Mouse (Mus musculus) kidney, adult 9 months (tissue): ENCODE measurements around the gene Spred1.

Experiments used
- DNase-seq: peaks from one replicate; pipeline ENCODE4 v3.0.0; 2022

The Spred1 gene

DNA sequence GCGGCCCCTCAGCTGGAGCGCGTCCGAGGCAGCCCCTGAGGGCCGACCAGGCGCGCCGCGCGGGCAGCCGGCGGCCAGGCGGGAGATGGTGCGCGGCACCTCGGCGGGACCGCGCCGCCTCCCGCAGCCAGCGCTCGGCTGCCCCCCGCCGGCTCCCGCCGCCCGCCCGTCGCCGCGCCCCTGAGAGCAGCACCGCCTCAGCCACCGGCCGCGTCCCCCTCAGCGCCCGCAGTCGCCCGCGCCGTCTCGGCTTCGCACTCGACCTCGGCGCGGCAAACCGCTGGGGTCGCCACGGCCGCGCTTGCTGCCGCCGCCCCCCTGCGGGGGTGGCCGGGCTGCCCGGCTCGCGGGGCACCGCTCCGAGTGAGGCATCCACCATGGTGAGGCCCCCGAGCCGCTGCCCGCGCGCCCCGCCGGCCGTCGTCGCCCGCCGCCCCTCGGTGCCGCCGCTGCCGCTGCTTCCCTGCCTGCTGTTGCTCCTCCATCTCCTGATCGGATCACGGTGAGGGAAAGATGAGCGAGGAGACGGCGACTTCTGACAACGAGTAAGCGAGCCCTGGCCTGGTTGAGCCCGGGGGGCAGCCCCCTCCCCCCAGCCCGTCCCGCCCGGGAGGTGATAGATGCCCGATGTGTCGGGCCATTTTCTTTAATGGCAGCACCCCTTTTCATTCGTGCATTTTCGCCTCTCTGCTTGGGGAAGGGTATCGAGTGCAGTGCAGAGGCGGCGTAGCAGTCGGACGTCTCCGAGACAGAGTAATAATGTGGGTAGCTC lies at the start of gene Spred1:
Gene Spred1, plus strand, starts transcription at position 163 of the 772 bp plus-strand sequence.
- peak; percentile 29 for DNase-seq

DNA sequence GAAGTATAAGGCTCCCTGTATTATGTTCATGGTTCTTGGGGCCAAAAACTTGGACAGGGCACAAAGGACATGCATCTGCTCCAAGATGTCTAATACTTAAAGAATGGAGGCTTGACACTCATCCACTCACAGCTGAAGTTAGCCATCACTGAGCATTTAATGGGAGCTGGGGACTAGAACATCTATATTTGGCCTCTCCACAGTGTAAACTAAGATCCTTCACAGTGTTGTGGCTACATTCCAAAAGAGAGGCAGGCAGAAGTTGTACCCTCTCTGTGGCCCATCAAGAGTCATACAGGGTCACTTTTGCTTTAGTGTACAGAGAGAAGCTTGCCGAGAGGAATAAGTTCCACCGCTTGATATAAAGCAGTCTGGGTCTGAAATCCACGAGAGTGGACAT lies 49.6 kb upstream of the Spred1 start:
- DNase-seq = no peak

DNA sequence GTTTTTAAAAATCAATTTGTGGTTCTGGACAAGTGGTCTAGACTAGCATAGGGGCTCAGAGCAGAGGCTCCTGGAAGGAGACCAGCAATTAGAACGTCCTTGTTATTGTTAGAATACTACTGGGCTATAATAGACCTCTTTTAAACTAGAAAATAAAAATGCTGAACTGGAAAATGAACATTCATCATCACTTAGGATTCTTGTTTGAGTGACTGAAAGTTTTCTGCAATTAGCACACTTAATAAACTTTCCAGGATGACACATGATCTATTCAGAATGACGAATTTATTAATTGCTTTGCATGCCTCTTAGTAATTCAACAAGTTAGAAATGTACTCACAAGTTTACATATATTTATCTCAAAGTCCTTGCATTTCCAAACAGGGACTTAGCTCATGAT lies 42.5 kb upstream of the Spred1 start:
- no peak for DNase-seq

DNA sequence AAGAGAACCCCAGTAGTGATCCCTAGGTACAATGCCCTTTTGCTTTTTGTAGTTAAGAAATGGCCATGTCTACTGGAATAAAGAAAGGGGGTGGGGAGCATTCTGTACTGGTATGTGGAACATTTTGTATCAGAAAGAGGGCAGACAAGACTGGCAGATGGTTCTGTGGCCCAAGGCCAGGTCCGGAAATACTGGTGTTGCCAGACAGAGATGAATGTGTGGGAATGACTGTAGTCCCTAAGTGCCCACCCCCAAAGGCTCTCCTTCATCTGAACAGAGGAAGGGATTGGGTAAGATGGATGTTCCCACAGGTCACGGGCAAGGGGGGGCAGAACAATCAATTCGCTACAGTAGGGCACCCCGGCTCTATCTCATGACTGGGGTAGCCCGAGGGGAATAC lies 41.6 kb upstream of the Spred1 start:
- DNase-seq = peak; percentile 46

DNA sequence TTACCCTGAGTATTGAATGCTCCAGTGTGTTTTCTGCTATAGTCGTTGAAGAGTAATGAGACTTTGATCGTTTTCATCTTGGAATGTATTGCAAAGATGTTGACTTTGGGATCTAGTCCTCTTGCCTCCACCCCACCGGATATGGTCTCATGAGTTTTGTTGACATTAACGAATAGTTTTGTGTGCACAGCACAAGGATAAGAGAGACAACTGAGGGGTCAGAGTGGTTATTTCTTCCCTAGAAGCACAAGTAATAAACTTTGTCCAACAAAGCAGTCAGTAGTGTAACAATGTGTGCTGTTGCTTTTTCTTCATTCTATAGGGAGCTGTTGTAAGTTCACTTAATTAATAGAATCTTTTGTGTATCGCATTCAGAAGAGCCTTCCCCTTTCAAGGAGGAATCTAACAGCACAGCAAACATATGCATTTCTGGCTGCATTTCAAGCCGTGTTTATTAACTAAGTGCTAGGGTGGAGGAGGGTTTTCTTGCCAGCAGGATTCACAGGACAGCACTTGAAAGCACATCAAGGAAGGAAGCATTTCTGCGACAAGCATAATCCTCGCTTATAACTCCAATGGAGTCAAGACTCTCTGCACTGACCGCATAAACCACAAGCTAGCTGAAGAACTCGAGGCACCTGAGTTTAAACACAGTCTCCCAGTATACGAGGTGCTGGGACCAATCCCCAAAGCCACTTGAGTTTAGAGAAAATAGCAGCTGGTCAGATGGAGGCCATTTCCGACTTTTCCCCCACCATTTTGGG lies 35.0 kb upstream of the Spred1 start:
- DNase-seq = no peak

DNA sequence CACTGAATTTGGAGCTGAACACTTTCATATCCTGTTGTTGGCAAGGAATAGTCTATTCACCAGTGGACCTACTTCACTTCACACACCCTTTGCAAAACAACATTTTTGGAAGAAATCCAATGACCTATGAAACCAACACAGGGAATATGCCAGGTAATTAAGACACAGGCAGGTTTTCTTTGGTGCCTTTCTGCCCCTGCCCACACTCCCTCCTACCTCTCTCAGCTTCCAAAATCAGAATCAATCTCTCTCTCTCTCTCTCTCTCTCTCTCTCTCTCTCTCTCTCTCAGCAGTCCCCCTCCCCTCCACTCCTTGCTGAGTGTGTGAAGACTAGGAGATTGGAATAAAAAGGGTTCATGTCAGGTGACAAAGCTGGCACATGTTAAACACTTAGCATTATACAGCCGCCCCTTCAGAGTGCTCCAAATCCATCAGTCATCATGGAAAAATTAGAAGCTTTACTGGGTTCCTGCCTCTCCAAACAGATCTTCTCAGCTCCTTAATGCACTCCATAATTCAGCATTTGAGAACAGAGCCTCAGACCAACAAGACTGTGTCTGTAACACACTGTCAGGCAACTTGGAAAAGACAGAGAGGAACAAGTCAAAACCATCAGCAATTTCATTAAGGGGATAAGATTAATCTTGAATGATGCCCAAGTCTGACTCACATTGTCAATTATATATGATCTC lies 34.3 kb upstream of the Spred1 start:
- no peak for DNase-seq

DNA sequence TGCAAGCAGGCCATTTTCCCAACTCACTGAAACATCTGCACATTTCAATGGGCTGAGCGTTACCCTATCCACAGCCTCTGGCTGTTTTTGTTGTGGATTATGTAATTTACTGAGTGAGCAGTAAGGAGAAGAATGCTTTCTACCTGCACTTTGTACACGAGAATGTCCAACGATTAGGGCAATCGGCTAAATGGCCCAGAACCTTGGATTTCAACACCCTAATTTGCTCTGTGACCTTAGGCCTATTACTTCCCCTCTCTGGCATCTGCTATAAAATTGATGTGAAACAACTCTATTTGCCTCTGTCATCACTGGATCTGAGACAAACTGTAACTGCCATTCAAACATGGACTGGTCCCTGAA lies 33.7 kb upstream of the Spred1 start:
- DNase-seq = peak; percentile 32

DNA sequence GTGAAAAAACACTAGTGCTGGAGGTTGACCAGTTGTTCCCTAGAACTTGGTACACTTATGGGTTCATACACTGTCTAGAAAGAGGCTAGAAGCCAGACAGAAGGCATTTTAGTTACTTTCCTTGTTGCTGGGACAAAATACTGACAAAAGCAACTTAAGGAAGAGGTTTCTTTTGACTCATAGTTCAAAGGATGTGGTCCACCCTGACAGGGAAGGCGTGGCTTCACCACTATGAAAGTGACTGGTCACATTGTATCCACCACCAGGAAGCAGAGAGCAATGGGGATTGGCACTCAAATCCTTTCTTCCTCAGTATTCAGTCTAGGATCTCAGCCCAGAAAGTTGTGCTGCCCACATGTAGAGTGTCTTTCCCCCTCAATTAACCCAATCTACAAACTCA lies 31.7 kb upstream of the Spred1 start:
- no peak for DNase-seq

DNA sequence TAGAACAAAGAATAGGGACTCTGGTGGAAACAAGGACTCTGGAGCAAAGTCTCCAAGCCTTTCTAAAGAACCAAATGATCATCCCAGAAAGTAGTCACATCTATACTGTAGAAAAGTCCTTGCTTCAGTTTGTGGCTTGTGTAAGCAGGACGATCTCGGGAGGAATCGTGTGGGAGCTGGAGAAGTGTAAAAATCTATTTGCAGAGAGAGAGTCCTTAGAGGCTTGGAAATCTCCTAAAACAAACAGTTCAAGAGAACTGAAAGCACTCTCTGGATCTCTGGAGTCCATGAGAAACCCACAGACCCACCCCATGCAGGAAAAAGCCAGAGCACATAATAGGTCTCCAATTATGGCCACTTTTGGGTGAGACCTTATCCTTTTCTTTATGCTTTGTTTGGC lies 31.1 kb upstream of the Spred1 start:
- no peak for DNase-seq

DNA sequence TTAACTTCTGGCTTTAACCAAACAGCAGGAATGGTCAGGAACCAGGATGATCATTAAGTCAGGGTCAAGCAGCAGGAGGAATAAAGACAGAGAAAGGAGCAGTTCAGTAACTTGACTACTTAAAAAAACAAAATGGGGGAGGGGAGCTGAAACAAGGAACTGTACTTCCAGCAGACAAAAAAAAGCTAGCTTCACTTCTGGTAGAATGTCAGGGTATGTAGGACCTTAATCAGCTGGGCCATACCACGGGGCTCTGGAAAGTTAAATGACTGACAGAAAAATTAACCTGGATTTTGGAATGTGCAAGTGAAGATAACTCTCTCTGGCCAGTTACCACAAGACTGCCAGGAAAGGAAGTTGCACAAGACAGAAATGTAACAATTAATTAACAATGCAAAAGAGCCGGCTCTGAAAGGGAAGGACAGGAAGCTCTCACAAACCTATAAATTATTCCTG lies 28.2 kb upstream of the Spred1 start:
- peak; percentile 26 for DNase-seq

DNA sequence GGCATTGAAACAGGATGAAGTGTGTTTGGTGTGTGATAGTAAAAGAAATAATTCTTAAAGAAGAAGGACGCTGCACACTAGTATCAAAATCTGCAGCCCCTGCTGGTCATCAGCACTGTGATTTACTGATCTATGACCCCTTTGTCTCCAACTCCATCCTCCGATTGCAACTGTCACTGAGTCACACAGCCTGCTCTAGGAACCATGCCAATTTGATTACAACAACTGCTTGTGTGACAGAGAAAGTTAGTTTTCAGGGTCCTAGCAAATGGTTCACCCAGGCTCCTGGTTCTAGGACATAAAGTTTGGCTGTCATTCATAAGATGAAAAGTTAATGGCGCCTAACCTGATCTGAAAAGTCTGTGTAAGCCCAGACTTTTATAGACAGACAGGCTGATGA lies 25.7 kb upstream of the Spred1 start:
- no peak for DNase-seq

DNA sequence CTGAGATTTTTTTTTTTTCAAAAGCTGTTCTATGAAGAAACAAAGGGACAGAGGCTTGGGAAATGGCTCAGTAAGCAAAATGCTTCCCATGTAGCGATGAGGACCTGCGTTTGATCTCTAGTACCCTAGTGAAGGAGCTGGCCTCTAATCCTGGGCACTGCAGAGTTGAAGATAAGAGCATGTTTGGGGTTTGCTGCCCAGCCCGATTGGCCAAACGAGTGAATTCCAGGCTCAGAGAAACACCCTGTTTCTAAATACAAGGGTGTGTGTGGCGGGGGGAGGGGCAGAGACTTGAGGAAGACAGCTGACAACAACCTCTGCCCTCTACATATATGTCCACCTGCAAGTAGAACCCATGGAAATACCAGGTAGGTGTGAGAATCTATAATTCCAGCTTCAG lies 23.9 kb upstream of the Spred1 start:
- DNase-seq = no peak

DNA sequence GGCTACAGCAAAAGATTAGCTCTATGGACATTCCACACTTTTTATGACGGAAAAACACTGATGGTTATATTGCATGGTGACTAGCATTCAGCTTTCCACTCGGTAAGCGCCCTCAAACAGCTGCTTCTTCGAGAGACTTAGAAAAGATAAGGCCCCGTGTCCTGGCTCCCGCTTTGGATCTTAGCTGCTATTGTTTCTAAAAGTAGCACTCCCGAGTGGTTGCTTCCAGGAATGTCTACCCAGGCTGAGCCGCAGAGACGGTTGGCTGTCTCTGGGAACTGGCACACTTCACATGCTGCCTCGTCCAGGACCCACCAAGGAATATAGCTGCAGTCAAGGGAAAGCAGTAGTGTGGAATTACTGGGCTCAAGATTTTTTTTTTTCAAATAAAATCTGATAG lies 21.9 kb upstream of the Spred1 start:
- DNase-seq = no peak

DNA sequence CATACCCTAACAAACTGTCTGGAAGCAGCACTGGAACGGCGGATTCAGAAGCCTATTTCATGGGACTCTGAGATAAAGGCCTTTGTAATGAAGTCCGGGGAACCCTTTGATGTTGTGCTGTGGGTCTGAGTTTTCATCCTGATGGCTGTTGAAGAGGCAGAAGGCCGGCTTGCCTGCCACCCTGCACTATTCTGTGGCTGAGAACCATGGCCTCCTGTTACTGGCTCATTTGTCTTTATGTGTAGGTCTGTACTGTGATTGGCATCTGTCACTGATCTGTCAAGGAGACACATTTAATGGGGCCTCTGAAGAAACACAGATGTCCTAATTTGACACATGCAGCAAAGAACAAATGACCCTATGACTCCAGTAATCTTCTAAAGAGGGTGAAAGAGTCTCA lies 17.7 kb upstream of the Spred1 start:
- DNase-seq = no peak

DNA sequence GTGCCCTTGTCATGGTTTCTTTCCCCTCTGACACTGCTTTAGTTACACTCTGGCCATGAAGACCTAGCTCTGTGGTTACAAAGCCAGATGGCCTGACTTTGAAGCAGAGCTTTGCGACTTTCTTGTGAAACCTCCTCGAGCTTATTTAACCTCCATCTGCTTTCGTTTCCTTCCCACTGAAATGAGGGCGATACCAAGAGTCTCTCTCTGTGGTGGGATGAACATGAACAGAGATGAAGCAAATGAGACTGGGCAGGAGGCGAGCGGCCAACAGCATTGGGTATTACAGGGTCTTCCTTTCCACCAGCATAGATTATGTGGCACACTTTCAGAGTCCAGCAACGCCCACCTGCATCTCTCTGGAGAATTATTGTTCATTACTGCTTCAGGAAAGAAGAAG lies 15.8 kb upstream of the Spred1 start:
- DNase-seq = no peak

DNA sequence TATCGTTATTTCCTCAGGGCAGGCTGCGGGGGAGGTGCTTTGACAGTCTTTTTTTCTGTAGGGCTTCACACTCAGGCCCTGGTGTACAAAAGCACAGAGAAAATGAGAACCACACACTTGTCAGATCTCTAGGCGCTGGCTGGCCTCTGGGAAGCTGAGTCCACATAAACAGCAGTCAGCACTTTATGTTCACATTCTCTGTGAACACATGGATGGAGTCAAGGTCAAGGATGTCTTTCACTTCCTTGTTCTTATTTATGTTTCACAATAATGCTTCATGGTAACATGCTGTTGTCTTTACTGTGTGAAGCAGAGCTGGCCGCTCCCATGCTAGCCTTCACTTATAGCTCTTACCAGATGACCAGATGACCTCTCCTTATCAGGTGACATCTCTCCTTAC lies 13.1 kb upstream of the Spred1 start:
- no peak for DNase-seq

DNA sequence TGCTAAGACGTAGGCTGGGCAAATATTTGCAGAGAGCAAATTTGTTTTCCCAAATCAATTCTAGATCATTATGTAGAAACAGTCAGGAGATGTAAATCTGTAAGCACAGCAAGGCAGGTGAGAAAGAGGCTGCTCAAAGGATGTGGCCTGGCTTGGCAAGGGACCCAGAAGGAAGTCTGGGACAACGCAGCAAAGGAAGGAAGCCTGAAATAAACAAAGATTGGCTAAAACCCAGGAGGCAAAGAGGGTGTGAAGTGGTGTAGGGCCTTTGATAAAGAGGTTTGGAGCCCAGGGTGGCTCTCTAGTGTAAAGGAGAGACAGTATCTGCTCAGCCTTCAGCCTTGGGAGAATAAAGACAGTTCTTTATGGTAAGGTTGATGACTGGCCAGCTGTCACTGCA lies 11.9 kb upstream of the Spred1 start:
- DNase-seq = peak; percentile 58

DNA sequence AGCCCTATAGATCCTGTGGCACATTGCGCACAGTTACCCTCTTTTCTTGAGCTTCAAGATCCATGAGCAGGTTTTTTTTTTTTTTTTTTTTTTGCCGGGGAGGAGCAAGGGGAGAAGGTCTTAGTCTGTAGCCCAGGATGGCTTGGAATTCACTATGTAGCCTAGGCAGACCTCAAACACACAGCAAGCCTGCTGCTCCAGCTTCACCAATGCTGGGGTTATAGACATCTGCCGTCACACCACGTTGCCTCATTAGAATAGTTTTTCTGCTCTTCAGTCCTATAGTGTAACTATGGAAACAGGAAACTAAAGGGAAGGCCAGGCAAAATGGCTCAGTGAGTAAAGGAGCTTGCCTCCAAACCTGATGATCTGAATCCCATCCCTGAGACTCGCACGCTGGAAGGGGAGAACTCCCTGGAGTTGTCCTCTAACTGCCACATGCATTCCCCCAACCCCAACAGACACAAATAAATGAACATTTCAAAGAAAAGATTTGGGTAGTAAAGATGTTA lies 10.8 kb upstream of the Spred1 start:
- DNase-seq = no peak

DNA sequence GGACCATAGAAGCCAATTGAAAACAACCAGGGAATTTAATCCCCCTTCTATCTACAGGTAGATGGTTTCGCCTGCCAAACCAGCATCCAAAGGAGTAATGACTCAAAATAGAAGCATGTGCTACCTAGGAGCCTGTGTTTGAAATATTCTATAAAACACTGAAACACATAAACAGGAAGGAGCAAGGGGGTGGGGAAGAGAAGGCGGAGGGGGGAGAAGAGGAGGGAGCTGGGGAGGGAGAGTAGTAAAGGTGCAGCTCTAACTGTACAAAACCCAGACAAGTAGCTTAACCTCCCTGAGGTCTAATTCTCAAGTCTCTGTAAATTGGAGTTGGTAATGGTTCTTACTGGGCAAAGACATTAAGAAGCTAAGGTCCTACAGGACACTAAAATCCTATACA lies 7.9 kb upstream of the Spred1 start:
- no peak for DNase-seq

DNA sequence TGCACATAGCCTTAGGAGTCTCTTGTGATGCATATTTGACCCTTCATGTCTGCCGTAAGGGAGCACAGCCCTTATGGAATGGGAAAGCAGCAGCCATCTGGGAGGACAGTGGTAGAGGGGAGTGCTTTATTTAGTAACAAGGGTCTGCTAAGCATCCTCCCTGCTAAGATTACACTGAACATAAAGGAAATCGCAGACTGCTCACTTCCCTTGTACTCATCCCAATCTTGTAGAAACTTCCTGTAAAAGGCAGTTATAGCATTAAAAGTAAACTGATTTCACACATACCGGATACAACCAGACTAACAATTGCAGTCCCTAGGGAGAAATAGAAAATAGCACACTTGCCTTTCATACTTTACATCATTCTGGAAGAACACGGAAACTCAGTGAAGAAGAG lies 7.4 kb upstream of the Spred1 start:
- peak; percentile 37 for DNase-seq

DNA sequence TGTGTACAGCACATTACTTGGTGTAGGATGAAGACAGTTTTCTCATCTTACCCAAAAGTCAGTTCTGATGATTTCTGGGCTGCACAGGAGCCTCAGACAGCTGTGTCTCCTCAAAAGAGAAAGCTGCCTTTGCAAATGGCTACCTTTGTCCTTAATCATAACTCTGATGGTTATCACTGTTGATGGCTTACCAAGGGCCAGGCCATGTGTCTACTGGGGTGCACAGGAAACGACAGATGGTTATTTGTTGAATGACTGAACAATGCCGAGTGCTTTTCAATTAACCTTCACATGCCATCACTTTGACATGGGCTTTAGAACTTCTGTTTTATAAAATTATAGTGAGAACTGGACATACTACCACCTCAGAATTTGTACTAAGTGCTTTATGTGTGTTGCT lies 2.7 kb upstream of the Spred1 start:
- no peak for DNase-seq

DNA sequence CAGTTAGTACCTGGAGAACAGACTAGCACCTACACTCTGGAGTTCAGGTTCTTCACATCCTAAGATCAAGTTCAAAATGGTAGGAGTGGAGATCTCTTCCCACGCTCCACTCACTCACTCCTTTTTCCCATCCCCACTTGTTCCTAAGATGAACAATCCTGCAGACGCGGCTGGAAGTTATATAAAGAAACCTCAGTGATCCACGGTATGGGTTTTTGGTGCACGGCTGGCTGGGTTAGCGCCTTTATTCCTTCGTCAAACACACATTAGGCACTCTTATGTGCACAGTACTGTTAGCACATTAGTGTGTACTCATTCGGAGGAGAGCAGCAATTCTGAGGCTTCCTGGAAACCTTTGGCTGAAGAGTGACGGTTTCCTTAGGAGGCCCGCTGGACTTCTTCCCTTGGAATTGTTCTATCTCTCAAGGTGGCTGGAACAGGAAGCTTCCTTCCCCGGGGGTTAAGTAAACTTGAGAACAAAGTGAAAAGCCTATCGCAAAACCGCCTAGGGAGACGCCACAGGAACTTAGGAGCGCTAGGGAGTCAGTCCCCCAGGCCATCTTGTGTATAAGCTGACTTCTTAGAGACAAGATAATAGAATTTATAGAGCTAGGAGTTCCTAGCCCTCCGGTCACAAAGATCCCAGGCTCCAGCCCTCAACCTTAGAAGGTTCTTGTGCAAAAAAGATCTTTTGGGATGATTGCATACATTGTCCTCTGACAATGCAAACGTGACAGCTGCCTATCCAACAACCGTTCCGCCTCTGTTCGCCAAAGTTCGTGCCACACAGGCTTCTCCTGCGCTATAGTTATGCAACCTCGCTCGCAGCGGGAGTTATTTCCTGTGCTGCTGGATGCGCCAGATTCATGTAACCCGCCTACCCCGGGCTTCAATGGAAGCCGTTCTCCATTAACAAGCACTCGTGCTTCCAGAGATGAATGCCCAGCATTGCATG lies 1.6 kb upstream of the Spred1 start:
- peak; percentile 85 for DNase-seq
